Mouse (Mus musculus) testis, adult 2 months (tissue): ENCODE measurements at regions not wholly inside any gene's neighbourhood (a gene's known extent, or its start where the extent isn't known, plus 50 kb on each side); places are given as distances from the start of the nearest gene placed in this dataset.

ENCODE experiments used
- H3K27ac ChIP-seq: fragments of 200-500 bp; 2 replicates; pipeline ENCODE4 v1.5.1; 2012; ENCODE audit warnings: low read depth, low read length; ENCODE audit not compliant: control insufficient read depth, insufficient read depth
- H3K27me3 ChIP-seq: fragments of 200-500 bp; 2 replicates; pipeline ENCODE4 v1.6.1; 2012; ENCODE audit warnings: mild to moderate bottlenecking, low read length, moderate library complexity; ENCODE audit not compliant: control insufficient read depth, insufficient read depth
- H3K36me3 ChIP-seq: fragments of 200-500 bp; 2 replicates; pipeline ENCODE4 v1.6.1; 2012; ENCODE audit warnings: mild to moderate bottlenecking, low read length; ENCODE audit not compliant: control insufficient read depth, insufficient read depth
- H3K4me1 ChIP-seq: fragments of 200-500 bp; 2 replicates; pipeline ENCODE4 v1.6.1; 2012; ENCODE audit warnings: low read length; ENCODE audit not compliant: control insufficient read depth, insufficient read depth
- H3K4me3 ChIP-seq: fragments of 200-500 bp; 2 replicates; pipeline ENCODE4 v1.5.1; 2012; ENCODE audit warnings: low read depth, mild to moderate bottlenecking, low read length, moderate library complexity, mixed read lengths; ENCODE audit not compliant: control insufficient read depth
- CTCF ChIP-seq: fragments of 200-500 bp; IDR thresholded peaks from 2 replicates; pipeline ENCODE4 v1.5.1; 2012; ENCODE audit warnings: low read depth, mild to moderate bottlenecking, inconsistent platforms, low read length, moderate library complexity; ENCODE audit not compliant: control insufficient read depth, insufficient read depth, insufficient replicate concordance
- POLR2A ChIP-seq: fragments of 200-500 bp; IDR thresholded peaks from 2 replicates; pipeline ENCODE4 v1.6.1; 2012; ENCODE audit warnings: low read depth, mild to moderate bottlenecking, inconsistent platforms, low read length, moderate library complexity; ENCODE audit not compliant: control insufficient read depth

DNA sequence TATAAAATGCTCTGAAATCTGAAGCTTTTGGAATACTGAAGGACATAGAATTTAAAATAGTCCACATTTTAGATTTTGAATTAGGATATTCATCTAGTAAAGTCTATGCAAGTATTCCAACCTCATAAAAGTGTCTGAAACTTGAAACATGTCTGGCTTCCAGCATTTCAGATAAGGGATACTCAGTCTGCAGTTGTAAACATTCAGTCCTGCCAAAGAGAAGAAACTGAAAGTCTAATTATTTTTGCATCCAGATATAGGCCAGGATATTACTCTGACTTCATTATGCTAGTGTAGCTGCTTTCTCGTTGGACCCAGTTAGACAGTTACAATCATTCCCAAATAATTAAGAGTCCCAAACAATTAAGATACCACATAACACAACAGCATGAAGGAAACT is 251.2 kb upstream of the Thrb start:
- H3K4me3 ChIP-seq, result no peak overlapping the region
- H3K27me3 ChIP-seq, result no peaks in the 10 kb centered on the region
- no peaks in the 10 kb centered on the region for H3K36me3 ChIP-seq
- TF ChIP-seq CTCF, result no peak
- no peak for TF ChIP-seq POLR2A
- H3K27ac ChIP-seq, result no peak overlapping the region
- H3K4me1 ChIP-seq, result no peaks in the 10 kb centered on the region

DNA sequence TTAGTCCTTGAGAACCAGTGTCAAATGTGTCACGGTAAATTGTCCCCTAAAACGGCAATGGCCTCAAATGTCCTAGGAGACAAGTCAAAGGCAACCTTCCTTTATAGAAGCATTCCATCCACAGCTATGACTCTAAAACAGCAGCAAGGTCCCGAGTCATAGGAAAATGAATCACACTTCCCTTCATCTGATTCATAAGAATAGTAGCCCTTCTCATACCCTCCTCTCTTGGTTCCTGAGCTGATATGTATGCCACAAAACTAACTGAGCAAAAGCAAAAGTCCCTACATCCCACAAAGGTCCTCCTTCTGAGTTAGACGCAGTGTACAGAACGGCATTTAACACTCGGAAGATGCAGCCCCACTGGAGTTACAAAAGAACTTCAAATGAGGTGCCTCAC is 250.6 kb upstream of the Thrb start:
- no peaks in the 10 kb centered on the region for H3K4me1 ChIP-seq
- no peak overlapping the region for H3K4me3 ChIP-seq
- TF ChIP-seq POLR2A, result no peak
- no peak for TF ChIP-seq CTCF
- no peaks in the 10 kb centered on the region for H3K27me3 ChIP-seq
- H3K36me3 ChIP-seq, result no peaks in the 10 kb centered on the region
- no peak overlapping the region for H3K27ac ChIP-seq

DNA sequence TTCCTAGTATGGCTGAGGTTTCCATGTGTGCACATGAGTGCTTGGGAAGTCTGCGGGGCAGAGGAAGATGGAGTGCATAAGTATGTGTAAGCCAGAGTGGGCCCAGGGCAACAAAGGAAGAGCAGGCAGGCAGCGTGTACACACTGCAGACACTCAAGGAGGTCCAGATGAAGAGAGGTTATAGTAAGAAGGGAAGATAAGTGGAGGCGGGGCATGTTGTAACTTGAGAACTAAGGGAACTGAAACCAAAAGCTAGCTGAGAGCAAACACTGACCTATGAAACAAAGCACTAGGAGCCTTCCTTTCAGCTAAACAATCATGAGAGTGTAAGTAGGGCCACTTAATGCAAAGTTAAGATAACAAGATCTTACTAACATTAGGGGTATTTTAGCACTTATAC is 249.3 kb upstream of the Thrb start:
- H3K27ac ChIP-seq, result no peak overlapping the region
- no peaks in the 10 kb centered on the region for H3K4me1 ChIP-seq
- no peaks in the 10 kb centered on the region for H3K36me3 ChIP-seq
- H3K27me3 ChIP-seq, result no peaks in the 10 kb centered on the region
- H3K4me3 ChIP-seq, result no peak overlapping the region
- TF ChIP-seq POLR2A (no peak), CTCF (no peak)

DNA sequence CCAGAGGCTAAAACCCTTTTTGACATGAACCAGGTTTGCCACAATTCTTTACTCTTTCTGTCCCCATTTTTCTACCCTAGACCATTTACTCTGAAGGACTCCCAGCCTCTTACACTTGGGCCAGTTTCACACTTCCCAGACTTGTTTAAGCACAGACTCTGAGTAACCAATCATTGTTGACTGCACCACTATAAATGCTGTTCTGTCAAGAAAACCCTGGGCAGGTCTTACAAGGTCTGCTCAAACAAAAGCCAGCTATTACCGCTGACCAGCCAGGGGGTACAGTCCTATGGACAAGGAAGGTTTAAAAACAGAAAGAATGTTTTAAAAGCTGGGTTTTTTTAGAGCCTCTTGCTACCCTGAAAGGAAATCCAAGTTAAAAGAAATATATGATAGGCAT is 248.8 kb upstream of the Thrb start:
- Histone ChIP-seq H3K27me3 (no peaks in the 10 kb centered on the region), H3K36me3 (no peaks in the 10 kb centered on the region), H3K27ac (peak overlapping the region; percentile 25; the same call in 1 of the 2 replicates), H3K4me1 (no peaks in the 10 kb centered on the region), H3K4me3 (no peak overlapping the region)
- TF ChIP-seq POLR2A (no peak), CTCF (no peak)

DNA sequence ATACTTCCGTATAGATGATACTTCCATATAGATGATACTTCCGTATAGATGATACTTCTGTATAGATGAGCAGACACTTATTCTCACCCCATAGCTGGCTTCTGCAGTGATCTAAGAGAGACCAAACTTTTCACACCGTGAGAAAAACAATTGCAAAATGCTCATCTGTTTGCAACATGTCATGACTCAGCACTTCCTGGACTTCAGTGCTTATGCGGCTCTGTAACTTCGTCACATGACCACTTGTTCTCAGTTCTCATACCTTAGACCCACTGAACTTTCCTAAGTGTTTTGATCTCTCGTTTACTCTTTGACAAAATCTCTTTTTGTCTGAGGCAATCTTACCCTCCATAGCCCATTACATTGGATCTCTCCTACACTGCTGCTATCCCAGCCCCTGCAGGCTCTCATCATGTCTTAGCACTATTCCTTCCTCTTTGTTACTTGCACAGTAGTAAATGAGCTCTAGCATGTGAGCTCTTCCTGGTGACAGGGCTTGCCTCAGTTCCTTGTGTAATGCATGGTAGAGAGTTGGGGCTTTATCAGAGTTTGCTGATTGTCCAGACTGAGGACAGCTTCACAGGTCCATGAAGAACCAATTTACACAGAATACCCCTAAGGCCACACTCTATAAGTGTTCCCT is 245.7 kb upstream of the Thrb start:
- H3K4me1 ChIP-seq, result no peaks in the 10 kb centered on the region
- H3K4me3 ChIP-seq, result no peak overlapping the region
- TF ChIP-seq POLR2A, result no peak
- TF ChIP-seq CTCF, result no peak
- no peaks in the 10 kb centered on the region for H3K36me3 ChIP-seq
- no peaks in the 10 kb centered on the region for H3K27me3 ChIP-seq
- no peak overlapping the region for H3K27ac ChIP-seq

DNA sequence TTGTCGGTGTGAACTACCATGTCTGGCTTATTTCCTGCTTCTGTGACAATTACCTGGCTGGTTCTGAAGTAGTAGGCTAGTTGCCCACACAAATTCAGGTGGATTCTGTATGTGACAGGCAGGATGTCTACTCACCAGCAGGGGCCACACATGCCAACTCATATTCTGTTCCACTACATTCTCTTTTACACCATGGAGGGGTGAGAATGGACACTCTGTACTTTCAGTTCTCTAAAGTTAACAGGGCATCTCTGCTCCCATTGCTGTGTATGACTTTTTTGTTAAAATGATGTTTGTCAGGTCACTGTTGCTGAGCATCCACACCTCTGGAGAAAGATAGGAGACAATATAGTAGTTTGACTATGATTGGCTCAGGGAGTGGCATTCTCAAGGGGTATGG is 232.3 kb upstream of the Thrb start:
- no peaks in the 10 kb centered on the region for H3K4me1 ChIP-seq
- no peak overlapping the region for H3K27ac ChIP-seq
- H3K27me3 ChIP-seq, result no peaks in the 10 kb centered on the region

DNA sequence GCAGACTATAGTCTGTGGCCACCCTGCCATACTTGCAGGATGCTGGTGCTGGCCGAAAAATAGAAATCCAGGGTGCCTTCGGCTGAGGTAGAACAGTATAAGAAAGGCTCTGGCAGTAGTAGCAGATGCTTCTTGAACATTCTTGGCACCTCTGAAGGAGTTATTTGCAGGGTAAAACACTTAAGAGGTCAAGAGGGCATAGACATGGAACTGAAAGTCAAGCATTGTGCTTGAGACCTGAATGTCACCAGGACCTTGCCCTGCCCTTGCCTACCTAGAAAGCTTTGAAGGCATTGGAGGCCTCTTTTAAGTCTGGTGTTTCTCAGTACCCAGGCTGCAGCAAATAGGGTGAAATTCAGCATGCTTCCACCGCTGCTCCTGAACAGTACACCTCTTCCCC is 230.9 kb upstream of the Thrb start:
- Histone ChIP-seq H3K4me1 (no peaks in the 10 kb centered on the region), H3K36me3 (no peaks in the 10 kb centered on the region), H3K27me3 (no peaks in the 10 kb centered on the region), H3K4me3 (no peak overlapping the region), H3K27ac (no peak overlapping the region)
- TF ChIP-seq POLR2A (no peak), CTCF (no peak)

More for the DNA sequence above, 232.3 kb upstream of the Thrb start:
- Histone ChIP-seq H3K36me3 (no peaks in the 10 kb centered on the region), H3K4me3 (no peak overlapping the region)
- TF ChIP-seq CTCF, result no peak
- no peak for TF ChIP-seq POLR2A

DNA sequence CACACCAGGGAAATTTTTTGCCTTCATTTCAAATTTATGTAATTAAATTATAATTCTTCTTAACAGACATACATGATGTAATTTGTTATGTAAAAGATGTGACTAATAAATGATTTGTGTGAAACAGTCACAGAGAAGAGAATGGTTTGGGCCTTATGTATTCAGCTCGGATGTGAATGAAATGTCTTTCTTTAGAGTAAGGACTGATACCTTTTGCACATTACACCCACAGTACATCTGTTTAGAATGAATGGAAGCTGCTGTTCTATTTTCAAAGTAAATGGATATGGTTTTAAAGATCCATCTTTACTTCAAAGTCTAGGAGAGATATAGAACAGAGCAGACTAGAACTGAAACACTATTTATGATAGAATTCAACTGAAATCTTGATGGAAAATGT is 226.7 kb upstream of the Thrb start:
- H3K27ac ChIP-seq, result no peak overlapping the region
- TF ChIP-seq CTCF, result no peak
- TF ChIP-seq POLR2A, result no peak
- no peaks in the 10 kb centered on the region for H3K4me1 ChIP-seq

More for the DNA sequence above, 226.7 kb upstream of the Thrb start:
- Histone ChIP-seq H3K27me3 (no peaks in the 10 kb centered on the region), H3K4me3 (no peak overlapping the region), H3K36me3 (no peaks in the 10 kb centered on the region)
